Mouse (Mus musculus): ENCODE data around the gene Nrg4. TPM values are rescaled to one million over a fixed set of nuclear protein-coding genes. Genes with fewer than 3 reads are reported as not detected.

The Nrg4 gene
- total and polyA plus RNA-seq, 2 experiments from 2014 or later = 1.8 TPM; not detected in 1

DNA sequence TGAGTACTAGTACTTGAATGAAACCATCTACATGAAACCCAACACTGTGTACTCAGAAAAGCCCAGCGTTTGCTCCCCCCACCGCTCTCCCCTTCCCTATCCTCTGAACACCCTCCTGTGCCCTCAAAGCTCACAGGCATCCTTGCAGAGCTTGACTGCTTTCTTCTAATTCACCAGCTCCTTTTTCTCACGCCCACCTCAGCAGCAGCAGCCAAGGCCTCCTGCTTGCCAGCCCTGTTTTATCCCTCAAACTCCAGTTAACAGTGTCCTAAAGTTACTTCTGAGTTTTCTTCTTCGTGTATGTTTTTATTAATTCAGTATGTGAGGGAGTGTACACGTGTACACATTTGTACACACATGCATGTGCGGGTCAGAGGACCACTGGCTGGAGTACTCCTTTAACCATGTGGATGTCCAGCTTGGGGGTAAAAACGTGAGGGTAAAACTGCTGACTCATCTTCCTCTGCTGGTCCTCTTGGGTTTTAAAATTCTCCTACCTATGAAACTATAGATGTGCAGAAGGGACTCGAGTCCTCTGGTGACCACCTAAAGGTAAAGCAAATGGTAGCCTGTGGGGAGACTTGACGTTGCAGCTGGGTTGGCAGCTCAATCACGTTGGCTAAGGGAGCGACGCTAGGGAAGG lies 12.9 kb downstream of the Nrg4 start:
- ATAC-seq (ENCODE audit: low FRiP score) (no peak), DNase-seq (ENCODE audit: low spot score) (no peak)
- Histone ChIP-seq H3K4me1 (ENCODE audit: insufficient read depth, low read length) (no peaks in the 10 kb centered on the region), H3K4me2 (ENCODE audit: low read depth, low read length, poor library complexity, severe bottlenecking) (no peak overlapping the region), H3K27ac (ENCODE audit: low read depth, low read length) (no peak overlapping the region), H3K36me3 (ENCODE audit: insufficient read depth, low read length) (no peaks in the 10 kb centered on the region), H3K9me3 (ENCODE audit: low read length) (no peaks in the 10 kb centered on the region), H3K9ac (replicated peaks; ENCODE audit: low read length, poor library complexity, severe bottlenecking) (no peak overlapping the region), H3K27me3 (ENCODE audit: insufficient read depth, low read length) (no peaks in the 10 kb centered on the region), H3K4me3 (ENCODE audit: low read depth, low read length) (no peak overlapping the region)
- WGBS = 64% methylated on average over 12 of the region's 12 CpGs
- TF ChIP-seq CTCF (IDR thresholded peaks at IDR 0.05) = no peak

DNA sequence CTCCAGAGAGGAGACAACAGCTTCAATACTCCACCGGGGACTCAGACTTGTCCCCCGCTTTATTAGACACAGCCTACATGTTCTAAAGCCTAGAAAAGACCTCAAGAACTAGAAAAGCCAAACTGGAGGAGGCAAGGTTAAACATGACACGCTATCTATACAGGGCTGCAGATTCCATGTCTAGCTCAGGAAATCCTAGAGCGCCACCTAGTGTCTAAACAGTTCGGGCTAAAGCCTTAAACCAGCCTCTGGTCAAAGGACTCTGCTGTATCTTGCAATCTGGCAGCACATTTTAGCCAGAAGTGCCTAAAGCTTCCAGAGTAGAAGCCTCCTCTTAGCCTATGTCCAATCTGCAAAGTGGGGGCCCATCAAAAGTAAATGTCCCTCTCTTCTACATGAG lies 15.1 kb downstream of the Nrg4 start:
- TF ChIP-seq CTCF (IDR thresholded peaks at IDR 0.05) = peak; percentile 92
- Histone ChIP-seq H3K27me3 (ENCODE audit: insufficient read depth, low read length) (no peaks in the 10 kb centered on the region), H3K9ac (replicated peaks; ENCODE audit: low read length, poor library complexity, severe bottlenecking) (no peak overlapping the region), H3K4me1 (ENCODE audit: insufficient read depth, low read length) (no peaks in the 10 kb centered on the region), H3K27ac (ENCODE audit: low read depth, low read length) (no peak overlapping the region), H3K4me3 (ENCODE audit: low read depth, low read length) (no peak overlapping the region), H3K4me2 (ENCODE audit: low read depth, low read length, poor library complexity, severe bottlenecking) (no peak overlapping the region), H3K9me3 (ENCODE audit: low read length) (no peaks in the 10 kb centered on the region), H3K36me3 (ENCODE audit: insufficient read depth, low read length) (no peaks in the 10 kb centered on the region)
- ATAC-seq (ENCODE audit: low FRiP score) (peak; percentile 74), DNase-seq (ENCODE audit: low spot score) (peak; percentile 94)
- 7% methylated on average over 5 of the region's 5 CpGs for WGBS

DNA sequence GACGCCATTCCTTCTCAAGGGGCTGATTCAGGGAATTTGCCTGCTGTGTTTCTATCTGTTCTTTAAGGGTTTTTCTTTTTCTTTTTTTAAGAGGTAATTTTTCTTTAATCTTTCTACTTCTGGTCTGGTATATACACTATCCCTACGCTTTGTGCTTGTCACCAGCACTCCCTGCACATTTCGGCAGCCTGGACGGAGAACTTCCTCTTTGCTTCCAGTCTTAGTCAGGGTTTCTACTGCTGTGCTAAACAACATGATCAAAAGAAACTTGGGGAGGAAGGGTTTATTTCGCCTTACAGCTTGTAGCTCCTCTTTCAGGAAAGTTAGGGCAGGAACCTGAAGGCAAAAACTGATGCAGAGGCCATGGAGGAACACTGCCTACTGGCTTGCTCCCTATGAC lies 18.2 kb downstream of the Nrg4 start:
- Histone ChIP-seq H3K4me1 (ENCODE audit: insufficient read depth, low read length) (no peaks in the 10 kb centered on the region), H3K9ac (replicated peaks; ENCODE audit: low read length, poor library complexity, severe bottlenecking) (no peak overlapping the region), H3K4me3 (ENCODE audit: low read depth, low read length) (no peak overlapping the region), H3K9me3 (ENCODE audit: low read length) (no peaks in the 10 kb centered on the region), H3K4me2 (ENCODE audit: low read depth, low read length, poor library complexity, severe bottlenecking) (no peak overlapping the region), H3K27ac (ENCODE audit: low read depth, low read length) (no peak overlapping the region), H3K27me3 (ENCODE audit: insufficient read depth, low read length) (no peaks in the 10 kb centered on the region), H3K36me3 (ENCODE audit: insufficient read depth, low read length) (no peaks in the 10 kb centered on the region)
- DNase-seq (ENCODE audit: low spot score) = no peak
- no peak for ATAC-seq (ENCODE audit: low FRiP score)
- no peak for TF ChIP-seq CTCF (IDR thresholded peaks at IDR 0.05)
- 80% methylated on average over 5 of the region's 5 CpGs for WGBS

GRCm38 (mm10) chr9:55307557-55307956 lies 19.1 kb downstream of the Nrg4 start:
- no peak for TF ChIP-seq CTCF (IDR thresholded peaks at IDR 0.05)
- H3K9ac ChIP-seq (replicated peaks; ENCODE audit: low read length, poor library complexity, severe bottlenecking) = no peak overlapping the region
- H3K27ac ChIP-seq (ENCODE audit: low read depth, low read length) = no peak overlapping the region
- H3K4me3 ChIP-seq (ENCODE audit: low read depth, low read length) = no peak overlapping the region
- no peaks in the 10 kb centered on the region for H3K36me3 ChIP-seq (ENCODE audit: insufficient read depth, low read length)
- H3K4me2 ChIP-seq (ENCODE audit: low read depth, low read length, poor library complexity, severe bottlenecking) = no peak overlapping the region
- no peaks in the 10 kb centered on the region for H3K27me3 ChIP-seq (ENCODE audit: insufficient read depth, low read length)
- ATAC-seq (ENCODE audit: low FRiP score) (no peak), DNase-seq (ENCODE audit: low spot score) (no peak)
- 73% methylated on average over 5 of the region's 5 CpGs for WGBS
- no peaks in the 10 kb centered on the region for H3K9me3 ChIP-seq (ENCODE audit: low read length)
- H3K4me1 ChIP-seq (ENCODE audit: insufficient read depth, low read length) = no peaks in the 10 kb centered on the region

DNA sequence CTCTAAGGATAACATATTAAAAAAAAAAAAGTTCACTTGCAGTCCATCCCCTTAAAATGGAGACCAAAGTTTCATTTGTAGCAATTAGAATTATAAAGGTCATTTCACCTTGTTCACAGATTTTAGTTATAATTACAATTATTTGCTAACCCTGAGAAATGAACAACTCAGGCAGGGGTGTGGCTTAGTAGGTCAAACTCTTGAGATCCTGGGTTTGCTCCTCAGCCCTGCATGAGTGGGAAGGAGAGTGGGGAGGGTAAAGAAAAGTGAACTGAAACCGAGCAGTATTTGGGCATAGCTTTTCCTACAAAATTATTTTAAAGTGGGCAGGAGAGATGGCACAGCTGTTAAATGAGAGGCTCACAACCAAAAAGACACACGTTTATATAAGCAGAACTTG lies 19.6 kb downstream of the Nrg4 start:
- no peaks in the 10 kb centered on the region for H3K9me3 ChIP-seq (ENCODE audit: low read length)
- no peak overlapping the region for H3K9ac ChIP-seq (replicated peaks; ENCODE audit: low read length, poor library complexity, severe bottlenecking)
- no peaks in the 10 kb centered on the region for H3K4me1 ChIP-seq (ENCODE audit: insufficient read depth, low read length)
- H3K27ac ChIP-seq (ENCODE audit: low read depth, low read length) = no peak overlapping the region
- H3K27me3 ChIP-seq (ENCODE audit: insufficient read depth, low read length) = no peaks in the 10 kb centered on the region
- ATAC-seq (ENCODE audit: low FRiP score) (no peak), DNase-seq (ENCODE audit: low spot score) (no peak)
- H3K4me2 ChIP-seq (ENCODE audit: low read depth, low read length, poor library complexity, severe bottlenecking) = no peak overlapping the region
- no peak for TF ChIP-seq CTCF (IDR thresholded peaks at IDR 0.05)
- no peaks in the 10 kb centered on the region for H3K36me3 ChIP-seq (ENCODE audit: insufficient read depth, low read length)
- H3K4me3 ChIP-seq (ENCODE audit: low read depth, low read length) = no peak overlapping the region
- 73% methylated on average over 2 of the region's 2 CpGs for WGBS

DNA sequence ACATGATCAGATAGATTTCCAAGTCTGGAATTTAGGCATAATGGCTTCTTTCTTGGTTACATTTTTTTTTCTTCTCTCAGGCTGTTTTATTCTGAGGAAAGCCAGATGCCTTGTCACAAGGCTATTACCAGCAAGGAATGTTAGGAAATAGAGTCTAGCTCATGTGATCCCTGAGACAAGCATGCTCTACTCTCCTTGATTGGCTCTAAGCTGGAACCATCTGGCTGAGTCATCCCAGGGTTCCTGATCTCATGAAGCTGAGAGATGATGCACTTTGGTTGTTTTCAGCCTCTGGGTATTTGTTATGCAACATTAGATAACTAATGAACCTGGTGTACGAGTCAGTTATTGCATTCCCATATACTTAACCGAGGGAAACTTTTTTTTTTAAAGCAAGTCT lies 30.4 kb downstream of the Nrg4 start:
- DNase-seq (ENCODE audit: low spot score) = no peak
- Histone ChIP-seq H3K4me2 (ENCODE audit: low read depth, low read length, poor library complexity, severe bottlenecking) (no peak overlapping the region), H3K27ac (ENCODE audit: low read depth, low read length) (no peak overlapping the region), H3K27me3 (ENCODE audit: insufficient read depth, low read length) (no peaks in the 10 kb centered on the region), H3K9ac (replicated peaks; ENCODE audit: low read length, poor library complexity, severe bottlenecking) (no peak overlapping the region), H3K36me3 (ENCODE audit: insufficient read depth, low read length) (no peaks in the 10 kb centered on the region), H3K4me1 (ENCODE audit: insufficient read depth, low read length) (no peaks in the 10 kb centered on the region), H3K4me3 (ENCODE audit: low read depth, low read length) (no peak overlapping the region), H3K9me3 (ENCODE audit: low read length) (no peaks in the 10 kb centered on the region)
- 74% methylated on average over 2 of the region's 2 CpGs for WGBS
- ATAC-seq (ENCODE audit: low FRiP score) = no peak
- TF ChIP-seq CTCF (IDR thresholded peaks at IDR 0.05) = no peak

All from midbrain, postnatal 0 days (tissue).